Mouse (Mus musculus) adipocyte (in vitro differentiated cells): ENCODE measurements around the gene Olfr140.

Experiments used
- DNase-seq: peaks from one replicate; pipeline ENCODE4 v3.0.0-alpha.2; 2016; ENCODE audit warnings: low spot score

Olfr140 gene

GRCm38 (mm10) chr2:90063494-90063893 is at the start of gene Olfr140:
Olfr140 (minus strand) TSS chr2:90063594.
- DNase-seq: no peak

GRCm38 (mm10) chr2:90070065-90070464 is 6.7 kb upstream of the Olfr140 start:
- no peak for DNase-seq

GRCm38 (mm10) chr2:90035037-90035436 is 28.4 kb downstream of the Olfr140 start, which contains the start of gene Olfr1265:
Olfr1265 (plus strand) TSS chr2:90035337.
- no peak for DNase-seq

GRCm38 (mm10) chr2:90025477-90025876 is 37.9 kb downstream of the Olfr140 start, which contains the start of gene Olfr1264:
Olfr1264 (minus strand) TSS chr2:90025577.
- DNase-seq: no peak

GRCm38 (mm10) chr2:90011831-90012230 is 51.6 kb downstream of the Olfr140 start, which contains the start of gene Olfr1263:
Olfr1263 (plus strand) TSS chr2:90012131.
- DNase-seq: no peak

GRCm38 (mm10) chr2:89999845-90000244 is 63.5 kb downstream of the Olfr140 start, which contains the start of gene Olfr1262:
Olfr1262 (plus strand) TSS chr2:90000145.
- DNase-seq: no peak
